Mouse (Mus musculus) neural tube, embryonic 15.5 days (tissue): ENCODE results near the gene Abi3bp. TPM values are rescaled to one million over a fixed set of nuclear protein-coding genes. Genes with fewer than 3 reads are reported as not detected.

Source experiments
- ATAC-seq: fragments of 200-750 bp; cut with Nextera tagmentation; 2 replicates; pipeline ENCODE4 v1.8.0; 2017; ENCODE audit warnings: mild to moderate bottlenecking, moderate TSS enrichment, moderate library complexity; ENCODE audit not compliant: low FRiP score
- H3K27ac ChIP-seq: fragments of 300-500 bp; sonication (generic); replicated peaks from 2 replicates; pipeline ENCODE4 v1.5.1; 2015; ENCODE audit warnings: mild to moderate bottlenecking, inconsistent platforms
- H3K27me3 ChIP-seq: fragments of 300-500 bp; sonication (generic); replicated peaks from 2 replicates; pipeline ENCODE4 v1.6.1; 2015; ENCODE audit warnings: inconsistent platforms
- H3K36me3 ChIP-seq: fragments of 300-500 bp; sonication (generic); 2 replicates; pipeline ENCODE4 v1.6.1; 2015; ENCODE audit warnings: inconsistent platforms
- H3K4me1 ChIP-seq: fragments of 300-500 bp; sonication (generic); 2 replicates; pipeline ENCODE4 v1.6.1; 2015; ENCODE audit warnings: inconsistent platforms
- H3K4me2 ChIP-seq: fragments of 300-500 bp; sonication (generic); 2 replicates; pipeline ENCODE4 v1.6.1; 2015; ENCODE audit warnings: inconsistent platforms, mild to moderate bottlenecking, moderate library complexity
- H3K4me3 ChIP-seq: fragments of 300-500 bp; sonication (generic); replicated peaks from 2 replicates; pipeline ENCODE4 v1.5.1; 2015; ENCODE audit warnings: mild to moderate bottlenecking, inconsistent platforms
- H3K9ac ChIP-seq: fragments of 300-500 bp; sonication (generic); replicated peaks from 2 replicates; pipeline ENCODE4 v1.6.1; 2015; ENCODE audit warnings: mild to moderate bottlenecking, inconsistent platforms
- H3K9me3 ChIP-seq: fragments of 300-500 bp; sonication (generic); replicated peaks from 2 replicates; pipeline ENCODE4 v1.6.1; 2016; ENCODE audit warnings: inconsistent platforms
- WGBS: fragments of 180-500 bp; shearing (Covaris S2); methylation state at CpG from one replicate; pipeline ENCODE4 v1.1.7; 2015; ENCODE audit warnings: mixed read lengths; 5-methylcytosine and 5-hydroxymethylcytosine counted together
- polyA plus RNA-seq: library from polyadenylated mRNA; unstranded; fragments of >200 nt; fragmentation: Nextera tagmentation; extraction: Ambion mirVana; gene quantifications from 2 replicates; pipeline ENCODE4 v1.2.1, GENCODE M21; 2015

Abi3bp gene
- polyA plus RNA-seq, 1 experiment from 2014 or later = 2.2 TPM

DNA sequence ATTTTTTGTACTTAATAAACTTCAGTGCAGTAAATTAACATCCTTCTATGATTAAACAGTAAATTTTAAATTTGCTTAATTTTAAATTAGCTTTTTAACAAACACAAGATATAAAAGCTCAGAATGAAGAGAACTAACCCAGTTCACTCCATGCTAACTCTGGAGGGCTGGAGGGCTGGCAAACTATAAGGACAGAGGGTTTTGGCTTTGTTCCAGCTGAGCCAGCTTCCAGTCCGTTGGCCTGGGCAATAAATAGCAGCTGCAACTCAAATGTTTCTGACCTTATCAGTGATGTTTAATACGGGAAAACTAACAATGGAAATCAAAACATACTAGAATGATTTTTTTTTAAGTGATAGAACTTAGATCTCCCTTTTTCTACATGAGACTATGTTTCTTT, 167.6 kb downstream of the Abi3bp start:
- no peak overlapping the region for H3K9ac ChIP-seq
- H3K4me1 ChIP-seq = 0 out of 2 replicates have a peak, but pooled peaks cover 4% of the 10 kb centered on the region
- ATAC-seq = no peak
- no peaks in the 10 kb centered on the region for H3K9me3 ChIP-seq
- WGBS = 16% methylated on average over 2 of the region's 2 CpGs
- H3K4me2 ChIP-seq = no peak overlapping the region
- no peaks in the 10 kb centered on the region for H3K27me3 ChIP-seq
- no peak overlapping the region for H3K27ac ChIP-seq
- no peaks in the 10 kb centered on the region for H3K36me3 ChIP-seq
- no peak overlapping the region for H3K4me3 ChIP-seq

DNA sequence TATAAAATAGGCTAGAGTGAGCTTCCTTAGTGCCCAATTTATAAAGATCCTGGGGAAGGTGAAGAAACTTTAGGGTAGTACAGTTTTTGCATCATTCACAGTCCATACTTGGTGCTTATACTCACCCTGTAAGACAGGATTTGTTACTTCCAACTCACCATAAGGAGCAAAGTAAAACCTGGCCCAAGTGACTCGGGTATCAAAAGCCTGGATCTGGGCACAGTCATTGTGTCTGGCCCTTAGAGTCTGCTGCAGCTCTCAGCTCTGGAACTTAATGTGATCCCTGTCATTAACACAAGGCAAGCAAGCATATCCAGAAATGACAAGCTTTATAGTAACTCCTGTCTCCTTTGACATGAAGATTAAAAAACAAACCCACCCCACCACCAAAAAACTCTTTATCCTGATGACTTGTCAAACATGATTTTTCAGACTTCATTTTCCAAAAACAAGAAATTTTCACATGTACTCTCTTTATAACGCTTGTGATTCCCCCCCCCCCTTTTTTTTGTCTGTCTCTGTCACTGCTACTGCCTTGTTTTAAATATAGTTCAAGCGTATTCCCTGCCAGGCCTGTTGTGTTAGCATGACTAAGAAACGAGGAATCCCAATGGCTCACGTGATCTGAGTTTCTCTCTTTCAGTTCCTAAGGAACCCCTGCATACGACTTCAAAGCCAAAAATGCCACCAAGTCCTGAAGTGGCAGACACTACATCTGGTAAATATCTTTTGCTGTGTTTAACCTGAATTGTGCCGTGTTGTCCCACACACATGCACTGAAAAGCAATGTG, 168.9 kb downstream of the Abi3bp start:
- Histone ChIP-seq H3K27me3 (no peaks in the 10 kb centered on the region), H3K9me3 (no peaks in the 10 kb centered on the region), H3K9ac (no peak overlapping the region), H3K4me3 (no peak overlapping the region), H3K4me1 (0 out of 2 replicates have a peak, but pooled peaks cover 4% of the 10 kb centered on the region), H3K27ac (no peak overlapping the region), H3K4me2 (no peak overlapping the region), H3K36me3 (no peaks in the 10 kb centered on the region)
- WGBS = 62% methylated on average over 7 of the region's 7 CpGs
- no peak for ATAC-seq

GRCm38 (mm10) chr16:56655193-56655910, 177.7 kb downstream of the Abi3bp start:
- H3K36me3 ChIP-seq = no peaks in the 10 kb centered on the region
- ATAC-seq = no peak
- 89% methylated on average over 12 of the region's 12 CpGs for WGBS
- H3K4me2 ChIP-seq = no peak overlapping the region
- H3K9me3 ChIP-seq = no peaks in the 10 kb centered on the region
- no peak overlapping the region for H3K27ac ChIP-seq
- H3K4me3 ChIP-seq = no peak overlapping the region
- H3K27me3 ChIP-seq = no peaks in the 10 kb centered on the region
- no peaks in the 10 kb centered on the region for H3K4me1 ChIP-seq
- H3K9ac ChIP-seq = no peak overlapping the region

DNA sequence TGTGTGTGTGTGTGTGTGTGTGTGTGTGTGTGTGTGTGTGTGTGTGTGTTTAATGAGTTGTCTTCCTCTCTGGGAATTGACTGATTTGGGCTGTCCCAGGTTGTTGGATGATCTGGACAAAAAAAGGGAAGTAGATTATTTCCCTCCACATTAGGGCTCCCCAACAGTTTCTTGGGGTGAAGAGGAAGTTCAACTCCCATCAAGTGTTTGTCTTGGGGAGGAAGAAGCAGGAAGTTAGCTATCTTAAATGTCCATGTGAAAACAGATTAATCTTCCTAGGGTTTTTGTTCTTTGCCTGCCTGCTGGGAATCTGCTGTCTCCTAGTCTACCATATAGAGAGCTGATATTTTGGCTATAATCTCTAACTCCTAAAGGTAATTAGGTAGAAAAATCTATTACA, 181.2 kb downstream of the Abi3bp start:
- Histone ChIP-seq H3K4me2 (no peak overlapping the region), H3K4me3 (no peak overlapping the region), H3K4me1 (no peaks in the 10 kb centered on the region), H3K27me3 (no peaks in the 10 kb centered on the region), H3K36me3 (no peaks in the 10 kb centered on the region), H3K9me3 (no peaks in the 10 kb centered on the region), H3K27ac (no peak overlapping the region), H3K9ac (no peak overlapping the region)
- no peak for ATAC-seq

DNA sequence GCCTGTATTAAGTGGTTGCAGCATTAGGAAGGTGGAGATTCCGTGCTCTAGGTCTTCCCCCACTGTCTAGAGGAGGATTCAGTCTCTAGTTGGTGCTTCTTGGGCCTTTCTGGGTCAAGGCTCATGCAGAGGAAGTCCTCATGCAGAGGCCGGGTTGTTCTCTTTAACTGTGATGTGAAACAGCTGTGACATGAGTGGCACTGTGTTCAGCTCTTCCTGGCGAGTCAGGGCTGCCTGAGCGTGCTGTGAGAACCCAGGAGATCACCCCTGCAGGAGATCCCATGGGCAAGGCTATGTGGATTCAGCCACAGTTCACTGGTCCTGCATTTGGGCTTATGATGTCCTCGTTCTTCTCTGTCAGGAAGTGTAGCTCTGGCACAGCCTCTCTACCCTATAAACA, 191.8 kb downstream of the Abi3bp start:
- Histone ChIP-seq H3K27ac (no peak overlapping the region), H3K9ac (no peak overlapping the region), H3K4me1 (no peaks in the 10 kb centered on the region), H3K4me2 (no peak overlapping the region), H3K27me3 (no peaks in the 10 kb centered on the region), H3K4me3 (no peak overlapping the region), H3K36me3 (no peaks in the 10 kb centered on the region), H3K9me3 (no peaks in the 10 kb centered on the region)
- 81% methylated on average over 5 of the region's 5 CpGs for WGBS
- ATAC-seq = no peak

- WGBS = 84% methylated on average over 8 of the region's 8 CpGs
- Histone ChIP-seq H3K4me1 (no peaks in the 10 kb centered on the region), H3K27ac (no peak overlapping the region), H3K36me3 (no peaks in the 10 kb centered on the region), H3K4me3 (no peak overlapping the region), H3K4me2 (no peak overlapping the region), H3K27me3 (no peaks in the 10 kb centered on the region), H3K9me3 (no peaks in the 10 kb centered on the region), H3K9ac (no peak overlapping the region)
- ATAC-seq = no peak
These were observed 193.3 kb downstream of the Abi3bp start for GRCm38 (mm10) chr16:56670941-56671340.

- ATAC-seq = no peak
- H3K9me3 ChIP-seq = no peaks in the 10 kb centered on the region
- no peak overlapping the region for H3K27ac ChIP-seq
- H3K9ac ChIP-seq = no peak overlapping the region
- H3K4me1 ChIP-seq = no peaks in the 10 kb centered on the region
- 84% methylated on average over 2 of the region's 2 CpGs for WGBS
- H3K36me3 ChIP-seq = no peaks in the 10 kb centered on the region
- no peak overlapping the region for H3K4me3 ChIP-seq
- no peak overlapping the region for H3K4me2 ChIP-seq
- no peaks in the 10 kb centered on the region for H3K27me3 ChIP-seq
These were observed 195.7 kb downstream of the Abi3bp start for GRCm38 (mm10) chr16:56673420-56673819.

GRCm38 (mm10) chr16:56677146-56677545, 199.5 kb downstream of the Abi3bp start:
- Histone ChIP-seq H3K9me3 (no peaks in the 10 kb centered on the region), H3K27ac (no peak overlapping the region), H3K4me3 (no peak overlapping the region), H3K9ac (no peak overlapping the region), H3K36me3 (no peaks in the 10 kb centered on the region), H3K4me2 (no peak overlapping the region), H3K4me1 (no peaks in the 10 kb centered on the region), H3K27me3 (no peaks in the 10 kb centered on the region)
- ATAC-seq = peak; percentile 82
- WGBS = 72% methylated on average over 4 of the region's 4 CpGs

GRCm38 (mm10) chr16:56681010-56681645, 203.4 kb downstream of the Abi3bp start:
- 79% methylated on average over 8 of the region's 8 CpGs for WGBS
- Histone ChIP-seq H3K27ac (no peak overlapping the region), H3K4me1 (no peaks in the 10 kb centered on the region), H3K4me3 (no peak overlapping the region), H3K4me2 (no peak overlapping the region), H3K36me3 (peaks cover 13% of the 10 kb centered on the region; the same call in 1 of the 2 replicates), H3K9ac (no peak overlapping the region), H3K27me3 (no peaks in the 10 kb centered on the region), H3K9me3 (no peaks in the 10 kb centered on the region)
- ATAC-seq = no peak

- H3K27ac ChIP-seq = no peak overlapping the region
- H3K27me3 ChIP-seq = no peaks in the 10 kb centered on the region
- peaks cover 22% of the 10 kb centered on the region for H3K36me3 ChIP-seq
- H3K4me3 ChIP-seq = no peak overlapping the region
- no peaks in the 10 kb centered on the region for H3K4me1 ChIP-seq
- ATAC-seq = no peak
- H3K9me3 ChIP-seq = no peaks in the 10 kb centered on the region
- H3K4me2 ChIP-seq = no peak overlapping the region
- WGBS = 94% methylated on average over 5 of the region's 5 CpGs
- H3K9ac ChIP-seq = no peak overlapping the region
These were observed 209.1 kb downstream of the Abi3bp start for GRCm38 (mm10) chr16:56686747-56687146.

GRCm38 (mm10) chr16:56690715-56691114, 213.0 kb downstream of the Abi3bp start:
- 89% methylated on average over 7 of the region's 7 CpGs for WGBS
- peaks cover 21% of the 10 kb centered on the region for H3K36me3 ChIP-seq
- H3K4me2 ChIP-seq = no peak overlapping the region
- H3K27me3 ChIP-seq = no peaks in the 10 kb centered on the region
- H3K4me1 ChIP-seq = no peaks in the 10 kb centered on the region
- no peak overlapping the region for H3K27ac ChIP-seq
- no peak overlapping the region for H3K4me3 ChIP-seq
- no peak for ATAC-seq
- no peak overlapping the region for H3K9ac ChIP-seq
- H3K9me3 ChIP-seq = no peaks in the 10 kb centered on the region

- no peaks in the 10 kb centered on the region for H3K9me3 ChIP-seq
- no peaks in the 10 kb centered on the region for H3K4me1 ChIP-seq
- no peak overlapping the region for H3K4me2 ChIP-seq
- H3K36me3 ChIP-seq = peaks cover 25% of the 10 kb centered on the region
- H3K4me3 ChIP-seq = no peak overlapping the region
- H3K9ac ChIP-seq = no peak overlapping the region
- H3K27me3 ChIP-seq = no peaks in the 10 kb centered on the region
- ATAC-seq = no peak
- no peak overlapping the region for H3K27ac ChIP-seq
- 36% methylated on average over 2 of the region's 2 CpGs for WGBS
These were observed 218.8 kb downstream of the Abi3bp start for GRCm38 (mm10) chr16:56696448-56696847.
